14 mouse cellular contexts compared by ENCODE assay signal in genomic region chr12:11196830-11197229, GRCm38 (mm10). TPM values are rescaled to one million over a fixed set of nuclear protein-coding genes. Genes with fewer than 3 reads are reported as not detected.
DNase-seq lines count a peak whose midpoint lies in the region; ATAC-seq and TF ChIP-seq lines count a peak whose summit lies in the region.
"Had no signal": no experiment of that assay in that cellular context is flagged by ENCODE, and none has a peak within 500 bp of the region (broad histone marks: within the 10 kb centered on the region; RNA-seq: fewer than 3 reads in every experiment).

No protein-coding gene starts in this region.

- H3K9ac ChIP-seq in kidney, embryonic 16.5 days (replicated peaks; ENCODE audit: low read length) = no peak overlapping the region
- no peak overlapping the region for H3K9ac ChIP-seq in limb, embryonic 11.5 days (ENCODE audit: low read length)
- H3K9ac ChIP-seq in intestine, embryonic 16.5 days (ENCODE audit: low read depth, low read length) = no peak overlapping the region
- H3K9ac ChIP-seq: embryonic facial prominence, embryonic 13.5 days; intestine, embryonic 15.5 days; liver, embryonic 14.5 days had no signal

- H3K9me3 ChIP-seq in kidney, embryonic 16.5 days (ENCODE audit: low read length) = no peaks in the 10 kb centered on the region
- H3K9me3 ChIP-seq in limb, embryonic 11.5 days (ENCODE audit: control insufficient read depth, low read length) = no peaks in the 10 kb centered on the region
- no peaks in the 10 kb centered on the region for H3K9me3 ChIP-seq in intestine, embryonic 16.5 days (ENCODE audit: control insufficient read depth, low read length)
- H3K9me3 ChIP-seq: embryonic facial prominence, embryonic 13.5 days; intestine, embryonic 15.5 days had no signal

- TF ChIP-seq CTCF in gastrocnemius, adult 2 months (IDR thresholded peaks at IDR 0.05) = no peak

- ATAC-seq in kidney, embryonic 16.5 days (ENCODE audit: low FRiP score, low TSS enrichment) = no peak
- peak; percentile 26 for ATAC-seq in CD4-positive, CD25-positive, alpha-beta regulatory T cell, adult 4 months
- 0 out of 2 replicates have a peak, but pooled peaks have one; percentile 26 for ATAC-seq in limb, embryonic 11.5 days (ENCODE audit: insufficient number of reproducible peaks, low FRiP score, low TSS enrichment, low read depth)
- no peak for ATAC-seq in intestine, embryonic 16.5 days

- H3K27me3 ChIP-seq in kidney, embryonic 16.5 days (ENCODE audit: insufficient read depth, low read length) = no peaks in the 10 kb centered on the region
- no peaks in the 10 kb centered on the region for H3K27me3 ChIP-seq in limb, embryonic 11.5 days (ENCODE audit: control insufficient read depth, insufficient read depth, low read length)
- H3K27me3 ChIP-seq in intestine, embryonic 16.5 days (replicated peaks; ENCODE audit: control insufficient read depth, insufficient read depth, low read length) = no peaks in the 10 kb centered on the region
- H3K27me3 ChIP-seq: embryonic facial prominence, embryonic 13.5 days; intestine, embryonic 15.5 days had no signal

- 44% methylated on average over 5 of the region's 5 CpGs for WGBS in kidney, embryonic 16.5 days
- WGBS in limb, embryonic 11.5 days = 39% methylated on average over 5 of the region's 5 CpGs
- WGBS in intestine, embryonic 16.5 days = 55% methylated on average over 5 of the region's 5 CpGs

- peak overlapping the region; percentile 63 for H3K4me3 ChIP-seq in gastrocnemius, adult 2 months
- peak overlapping the region; percentile 19; the same call in 1 of the 2 replicates for H3K4me3 ChIP-seq in kidney, embryonic 16.5 days (ENCODE audit: low read length)
- H3K4me3 ChIP-seq in limb, embryonic 11.5 days (ENCODE audit: low read depth, low read length) = no peak overlapping the region
- no peak overlapping the region for H3K4me3 ChIP-seq in intestine, embryonic 16.5 days (ENCODE audit: low read length)
- H3K4me3 ChIP-seq: intestine, embryonic 15.5 days had no signal

- H3K4me2 ChIP-seq in kidney, embryonic 16.5 days (replicated peaks; ENCODE audit: low read depth, low read length) = peak overlapping the region; percentile 49; the same call in 1 of the 2 replicates
- no peak overlapping the region for H3K4me2 ChIP-seq in limb, embryonic 11.5 days (ENCODE audit: low read depth, severe bottlenecking)
- H3K4me2 ChIP-seq in intestine, embryonic 16.5 days (ENCODE audit: low read depth, low read length) = no peak overlapping the region

- DNase-seq in gastrocnemius, adult 2 months = no peak
- DNase-seq in gastrocnemius, postnatal 4 days (ENCODE audit: low spot score in 2 of 2) = no peak
- no peak for DNase-seq in kidney, postnatal 36 days
- no peak for DNase-seq in limb, embryonic 11.5 days (ENCODE audit: low spot score)
- DNase-seq in layer of hippocampus, adult 11-12 months (ENCODE audit: low spot score) = no peak

- no peaks in the 10 kb centered on the region for H3K36me3 ChIP-seq in kidney, embryonic 16.5 days (ENCODE audit: insufficient read depth, low read length)
- no peaks in the 10 kb centered on the region for H3K36me3 ChIP-seq in limb, embryonic 11.5 days (ENCODE audit: control insufficient read depth, insufficient read depth, low read length)
- no peaks in the 10 kb centered on the region for H3K36me3 ChIP-seq in intestine, embryonic 16.5 days (ENCODE audit: control insufficient read depth, insufficient read depth, low read length)
- H3K36me3 ChIP-seq: embryonic facial prominence, embryonic 13.5 days; intestine, embryonic 15.5 days had no signal

- H3K4me1 ChIP-seq in kidney, embryonic 16.5 days (ENCODE audit: insufficient read depth, low read length) = no peaks in the 10 kb centered on the region
- no peaks in the 10 kb centered on the region for H3K4me1 ChIP-seq in limb, embryonic 11.5 days (ENCODE audit: control insufficient read depth, insufficient read depth, low read length)
- no peaks in the 10 kb centered on the region for H3K4me1 ChIP-seq in intestine, embryonic 16.5 days (ENCODE audit: control insufficient read depth, insufficient read depth, low read length)
- H3K4me1 ChIP-seq: embryonic facial prominence, embryonic 13.5 days; intestine, embryonic 15.5 days had no signal

- H3K27ac ChIP-seq in gastrocnemius, adult 2 months = peak overlapping the region; percentile 70
- H3K27ac ChIP-seq in kidney, embryonic 16.5 days (ENCODE audit: low read length) = no peak overlapping the region
- no peak overlapping the region for H3K27ac ChIP-seq in limb, embryonic 11.5 days (replicated peaks; ENCODE audit: low read depth, low read length)
- H3K27ac ChIP-seq in intestine, embryonic 16.5 days (ENCODE audit: low read length) = no peak overlapping the region
- H3K27ac ChIP-seq: embryonic facial prominence, embryonic 13.5 days; intestine, embryonic 15.5 days; liver, embryonic 14.5 days had no signal

- intact Hi-C loops in gastrocnemius, adult 2 months (cut with DNase I) = loop anchor here (1.0 to 5.0 kb wide), 2 partner anchors 69 to 140 kb away; no protein-coding TSS in a partner anchor

RNA-seq across cellular contexts. Expression of gene Msgn1, which starts 11.9 kb away (rescaled TPM):
- not detected for total RNA-seq in gastrocnemius, adult 2 months (2021)
- total RNA-seq in gastrocnemius, postnatal 4 days (2021) = not detected
- polyA plus RNA-seq in kidney, embryonic 16.5 days (2015; fragmentation: Nextera tagmentation; extraction: Ambion mirVana) = not detected in 2 replicates
- under 1 TPM in 1 of 2 experiments, not detected in 1; 0.73 TPM for polyA plus RNA-seq in CD4-positive, CD25-positive, alpha-beta regulatory T cell, adult 4 months (2017; shearing (Covaris generic))
- polyA plus RNA-seq in limb, embryonic 11.5 days (2014; fragmentation: Nextera tagmentation; extraction: Ambion mirVana) = 0.34 TPM in 1 of 2 replicates, not detected in the other
- not detected in 2 replicates for polyA plus RNA-seq in intestine, embryonic 16.5 days (2015; fragmentation: Nextera tagmentation; extraction: Ambion mirVana)
- total RNA-seq: adrenal gland, postnatal 14 days; layer of hippocampus, postnatal 25 days had no signal
- polyA plus RNA-seq: embryonic facial prominence, embryonic 13.5 days; intestine, embryonic 15.5 days; liver, embryonic 14.5 days; urinary bladder, adult 2 months had no signal

RNA-seq across cellular contexts. Expression of gene Kcns3, which starts 46.0 kb away (rescaled TPM):
- under 1 TPM; 0.33 to 0.69 TPM for total RNA-seq in gastrocnemius, adult 2 months (2021)
- total RNA-seq in gastrocnemius, postnatal 4 days (2021) = 1 to 10 TPM; 1.3 to 1.6 TPM
- 8.3 and 9.8 TPM in 2 replicates for polyA plus RNA-seq in kidney, embryonic 16.5 days (2015; fragmentation: Nextera tagmentation; extraction: Ambion mirVana)
- polyA plus RNA-seq in CD4-positive, CD25-positive, alpha-beta regulatory T cell, adult 4 months (2017; shearing (Covaris generic)) = not detected
- 0.26 and 0.41 TPM in 2 replicates for polyA plus RNA-seq in limb, embryonic 11.5 days (2014; fragmentation: Nextera tagmentation; extraction: Ambion mirVana)
- polyA plus RNA-seq in intestine, embryonic 16.5 days (2015; fragmentation: Nextera tagmentation; extraction: Ambion mirVana) = 4.8 and 6.1 TPM in 2 replicates

Comparison
In these comparisons a context has a peak if more than half of its experiments do, and no peak if none do; other contexts are left out.
1. H3K4me3 ChIP-seq: peak in gastrocnemius, adult 2 months (single experiment) and kidney, embryonic 16.5 days (single experiment); none in limb, embryonic 11.5 days (single experiment) and intestine, embryonic 16.5 days (single experiment).
2. ATAC-seq: peak in CD4-positive, CD25-positive, alpha-beta regulatory T cell, adult 4 months (single experiment) and limb, embryonic 11.5 days (single experiment); none in kidney, embryonic 16.5 days (single experiment) and intestine, embryonic 16.5 days (single experiment).